Mouse (Mus musculus) fat pad, adult 2 months (tissue): ENCODE results near the gene Olfr444.

ENCODE experiments used
- DNase-seq: peaks from one replicate; pipeline ENCODE4 v3.0.0-alpha.2; 2011; ENCODE audit warnings: low read depth, low spot score; ENCODE audit errors: extremely low read depth

The Olfr444 gene

DNA sequence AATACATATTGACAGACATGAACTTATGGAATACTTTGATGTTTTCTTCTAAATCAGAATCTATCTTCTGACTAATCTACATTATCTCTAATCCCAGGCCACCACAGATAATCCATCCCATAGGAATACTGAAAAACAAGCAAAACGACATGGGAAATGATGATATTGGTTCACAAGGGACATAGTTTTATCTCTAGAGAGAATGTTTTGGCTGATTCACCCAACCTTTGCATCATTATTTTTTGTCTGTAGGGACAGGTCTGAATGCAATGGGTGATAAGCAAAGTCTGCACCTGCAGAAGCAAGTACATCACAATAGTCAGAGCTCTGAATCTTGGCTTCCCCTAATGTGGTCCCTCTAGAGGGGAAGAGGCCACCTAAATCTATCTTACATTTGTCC lies at the start of gene Olfr444:
Olfr444 (plus strand) TSS at position 301 of the 400 bp plus-strand sequence.
- no peak for DNase-seq

DNA sequence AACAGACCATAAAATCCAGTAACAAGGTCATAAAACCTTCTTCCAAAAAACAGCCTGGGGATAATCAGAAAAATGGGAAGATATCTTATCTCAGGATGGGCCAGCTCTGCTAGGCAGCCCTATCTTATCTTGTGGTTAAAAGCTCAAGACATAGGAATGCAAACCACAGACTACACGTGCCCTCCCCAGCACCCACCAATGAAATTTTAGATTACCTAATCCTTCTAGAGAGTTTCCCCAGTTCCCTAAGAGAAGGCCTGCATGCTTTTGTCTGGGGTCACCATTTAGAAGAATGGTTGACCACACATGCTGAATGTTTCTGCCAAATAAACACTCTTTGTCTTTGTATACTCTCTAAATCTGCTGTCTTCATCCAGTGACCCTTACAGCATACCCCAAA lies 48.5 kb upstream of the Olfr444 start:
- no peak for DNase-seq

GRCm38 (mm10) chr6:42908578-42908977 lies 40.3 kb upstream of the Olfr444 start, which contains the start of gene Olfr447:
Gene Olfr447 (plus strand): TSS chr6:42908878.
- DNase-seq, result no peak

DNA sequence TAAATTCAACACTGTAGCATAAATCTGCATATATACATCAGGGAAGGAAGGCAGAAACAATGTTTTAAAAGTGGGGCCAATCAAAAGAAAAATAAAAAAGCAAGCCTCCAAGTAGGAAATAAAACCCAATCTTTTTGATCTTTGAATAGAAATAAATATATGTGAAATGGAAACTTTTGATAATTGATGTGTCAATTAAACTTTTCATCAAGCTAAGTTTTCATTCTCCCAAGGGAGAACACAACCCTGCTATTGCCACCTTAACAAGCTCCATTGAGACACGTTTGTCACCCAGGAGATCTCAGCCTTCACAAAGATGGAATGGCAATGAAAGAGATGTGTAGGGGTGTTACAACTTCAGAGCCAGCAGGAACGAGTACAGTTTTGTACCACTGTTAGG lies 27.8 kb upstream of the Olfr444 start, which contains the start of gene Olfr446:
Olfr446 (plus strand) TSS at position 301 of the 400 bp plus-strand sequence.
- DNase-seq, result no peak

GRCm38 (mm10) chr6:42980377-42980776 lies 31.5 kb downstream of the Olfr444 start:
- no peak for DNase-seq
